Mouse (Mus musculus) embryonic facial prominence, embryonic 13.5 days (tissue): ENCODE measurements around the gene Rem1. TPM values are rescaled to one million over a fixed set of nuclear protein-coding genes. Genes with fewer than 3 reads are reported as not detected.
A peak's percentile ranks its signal among the peaks of the same experiment; 100 is the strongest.

ENCODE experiments used
- ATAC-seq: fragments of 200-750 bp; cut with Nextera tagmentation; 2 replicates; pipeline ENCODE4 v1.8.0; 2017; ENCODE audit warnings: low read depth; ENCODE audit not compliant: insufficient number of reproducible peaks, insufficient read depth, low FRiP score, low TSS enrichment
- H3K27ac ChIP-seq: fragments of 300-500 bp; sonication (generic); 2 replicates; pipeline ENCODE4 v1.5.1; 2015; ENCODE audit warnings: moderate library complexity, mild to moderate bottlenecking, inconsistent platforms
- H3K27me3 ChIP-seq: fragments of 300-500 bp; sonication (generic); 2 replicates; pipeline ENCODE4 v1.6.1; 2015; ENCODE audit warnings: mild to moderate bottlenecking, inconsistent platforms
- H3K36me3 ChIP-seq: fragments of 300-500 bp; sonication (generic); 2 replicates; pipeline ENCODE4 v1.6.1; 2015; ENCODE audit warnings: mild to moderate bottlenecking, inconsistent platforms
- H3K4me1 ChIP-seq: fragments of 300-500 bp; sonication (generic); 2 replicates; pipeline ENCODE4 v1.6.1; 2015; ENCODE audit warnings: inconsistent platforms
- H3K4me2 ChIP-seq: fragments of 300-500 bp; sonication (generic); 2 replicates; pipeline ENCODE4 v1.6.1; 2015; ENCODE audit warnings: moderate library complexity, mild to moderate bottlenecking, inconsistent platforms
- H3K4me3 ChIP-seq: fragments of 300-500 bp; sonication (generic); 2 replicates; pipeline ENCODE4 v1.5.1; 2015; ENCODE audit warnings: mild to moderate bottlenecking, inconsistent platforms
- H3K9ac ChIP-seq: fragments of 300-500 bp; sonication (generic); 2 replicates; pipeline ENCODE4 v1.6.1; 2015; ENCODE audit warnings: mild to moderate bottlenecking, inconsistent platforms
- H3K9me3 ChIP-seq: fragments of 300-500 bp; sonication (generic); 2 replicates; pipeline ENCODE4 v1.6.1; 2016; ENCODE audit warnings: inconsistent platforms
- WGBS: fragments of 180-500 bp; shearing (Covaris S2); methylation state at CpG from one replicate; pipeline ENCODE4 v1.1.7; 2015; ENCODE audit warnings: mixed read lengths; 5-methylcytosine and 5-hydroxymethylcytosine counted together
- polyA plus RNA-seq: library from polyadenylated mRNA; unstranded; fragments of >200 nt; fragmentation: Nextera tagmentation; extraction: Ambion mirVana; gene quantifications from 2 replicates; pipeline ENCODE4 v1.2.1, GENCODE M21; 2015

The Rem1 gene
- polyA plus RNA-seq, 1 experiment from 2014 or later: 1.7 TPM

DNA sequence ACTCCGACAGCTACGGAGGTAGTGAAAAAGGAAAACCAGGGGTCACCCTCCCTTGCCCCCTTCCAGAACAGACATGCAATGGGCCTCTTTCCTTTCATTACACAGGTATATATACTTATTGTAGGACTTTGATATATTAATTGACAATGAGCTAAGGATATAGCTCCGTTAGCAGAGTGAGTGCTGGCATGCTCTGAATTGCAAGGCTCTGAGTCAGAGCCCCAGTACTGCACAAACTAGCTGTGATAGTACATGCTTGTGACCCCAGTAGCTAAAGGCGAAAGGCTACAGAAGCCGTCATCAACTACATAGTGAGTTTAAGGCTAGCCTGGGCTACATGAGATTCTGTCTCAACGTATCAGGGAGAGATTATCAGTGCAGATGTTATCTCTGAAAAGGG, 3.2 kb downstream of the Rem1 start:
- Histone ChIP-seq H3K9me3 (no peaks in the 10 kb centered on the region), H3K9ac (no peak overlapping the region), H3K4me1 (peaks cover 20% of the 10 kb centered on the region), H3K36me3 (no peaks in the 10 kb centered on the region), H3K4me3 (no peak overlapping the region), H3K27me3 (peaks cover 48% of the 10 kb centered on the region), H3K4me2 (no peak overlapping the region), H3K27ac (no peak overlapping the region)
- no peak for ATAC-seq
- 85% methylated on average over 6 of the region's 6 CpGs for WGBS

DNA sequence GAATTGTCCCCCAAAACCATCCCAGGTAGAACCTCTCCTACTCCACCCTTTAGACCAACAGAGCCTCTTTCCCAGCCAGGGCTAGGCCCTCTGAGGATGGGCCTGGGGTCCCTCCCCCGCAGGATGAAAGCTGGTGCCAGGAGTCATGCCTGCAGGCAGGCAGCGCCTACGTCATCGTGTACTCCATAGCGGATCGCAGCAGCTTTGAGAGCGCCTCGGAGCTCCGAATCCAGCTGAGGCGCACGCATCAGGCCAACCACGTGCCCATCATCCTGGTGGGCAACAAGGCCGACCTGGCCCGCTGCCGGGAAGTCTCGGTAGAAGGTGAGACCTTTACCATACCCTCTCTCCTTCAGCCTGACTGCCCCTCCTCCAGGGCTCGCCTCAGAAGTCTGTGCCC, 6.6 kb downstream of the Rem1 start:
- Histone ChIP-seq H3K4me3 (peak overlapping the region; percentile 12; the same call in 1 of the 2 replicates), H3K27me3 (peaks cover 15% of the 10 kb centered on the region), H3K9ac (peak overlapping the region; percentile 46; the same call in 1 of the 2 replicates), H3K9me3 (no peaks in the 10 kb centered on the region), H3K4me2 (peak overlapping the region; percentile 24), H3K4me1 (peaks cover 10% of the 10 kb centered on the region), H3K27ac (no peak overlapping the region), H3K36me3 (no peaks in the 10 kb centered on the region)
- WGBS: 35% methylated on average over 17 of the region's 17 CpGs
- ATAC-seq: no peak

DNA sequence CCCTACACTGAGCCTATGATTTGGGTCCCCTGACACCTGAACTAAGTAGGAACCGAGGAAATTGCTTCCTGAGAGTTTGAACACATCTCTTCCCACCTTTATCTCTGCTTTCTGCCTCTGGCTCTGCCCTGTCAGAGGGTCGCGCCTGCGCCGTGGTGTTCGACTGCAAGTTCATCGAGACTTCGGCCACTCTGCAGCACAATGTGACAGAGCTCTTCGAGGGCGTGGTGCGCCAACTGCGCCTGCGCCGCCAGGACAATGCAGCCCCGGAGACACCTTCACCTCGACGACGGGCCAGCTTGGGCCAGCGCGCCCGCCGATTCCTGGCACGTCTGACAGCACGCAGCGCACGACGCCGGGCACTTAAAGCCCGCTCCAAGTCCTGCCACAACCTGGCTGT, 7.6 kb downstream of the Rem1 start:
- Histone ChIP-seq H3K4me1 (peaks cover 14% of the 10 kb centered on the region), H3K36me3 (no peaks in the 10 kb centered on the region), H3K4me3 (no peak overlapping the region), H3K27ac (no peak overlapping the region), H3K4me2 (no peak overlapping the region), H3K9ac (no peak overlapping the region), H3K27me3 (peaks cover 5% of the 10 kb centered on the region), H3K9me3 (no peaks in the 10 kb centered on the region)
- WGBS: 82% methylated on average over 29 of the region's 29 CpGs
- no peak for ATAC-seq

DNA sequence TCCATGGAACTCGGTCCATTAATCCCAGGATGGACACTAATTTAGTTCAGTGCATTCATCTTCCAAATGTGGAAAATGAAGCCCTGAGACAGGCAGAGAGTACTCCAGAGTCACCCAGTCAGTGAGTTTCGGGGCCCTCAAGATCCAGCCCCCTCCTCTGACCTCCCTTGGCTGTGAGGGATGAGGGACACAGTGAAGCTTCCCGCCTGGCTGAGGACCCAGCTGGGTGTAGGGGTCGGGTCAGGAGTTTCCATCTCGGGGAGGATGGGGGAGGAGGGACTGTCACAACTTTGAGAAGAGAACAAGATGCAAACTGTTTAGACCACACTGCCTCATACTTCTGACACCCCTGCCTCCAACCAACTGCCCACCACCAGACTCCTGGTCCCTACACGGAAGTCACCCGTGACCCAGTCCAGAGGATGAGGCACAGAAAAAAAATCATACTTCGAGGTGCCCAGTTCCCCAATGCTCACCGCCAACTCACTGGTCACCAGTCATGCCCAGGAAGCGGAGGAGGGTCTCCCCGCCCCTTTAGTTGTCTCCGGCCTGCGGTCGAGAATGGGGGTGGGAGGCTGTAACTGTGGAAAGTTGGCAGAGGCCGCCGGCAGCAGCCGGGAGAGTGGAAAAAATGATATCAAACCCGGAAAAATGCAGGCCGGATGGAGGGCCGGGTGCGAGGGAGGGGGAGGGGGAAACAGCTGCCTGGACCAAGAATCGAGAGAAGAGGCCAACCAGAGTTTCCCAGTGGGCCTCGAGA, 9.7 kb downstream of the Rem1 start:
- WGBS: 69% methylated on average over 23 of the region's 23 CpGs
- Histone ChIP-seq H3K4me1 (peaks cover 22% of the 10 kb centered on the region), H3K27me3 (no peaks in the 10 kb centered on the region), H3K4me2 (no peak overlapping the region), H3K36me3 (no peaks in the 10 kb centered on the region), H3K27ac (peak overlapping the region; percentile 49; the same call in 1 of the 2 replicates), H3K9me3 (no peaks in the 10 kb centered on the region), H3K9ac (no peak overlapping the region), H3K4me3 (no peak overlapping the region)
- ATAC-seq: peak; percentile 39; the same call in 1 of the 2 replicates

DNA sequence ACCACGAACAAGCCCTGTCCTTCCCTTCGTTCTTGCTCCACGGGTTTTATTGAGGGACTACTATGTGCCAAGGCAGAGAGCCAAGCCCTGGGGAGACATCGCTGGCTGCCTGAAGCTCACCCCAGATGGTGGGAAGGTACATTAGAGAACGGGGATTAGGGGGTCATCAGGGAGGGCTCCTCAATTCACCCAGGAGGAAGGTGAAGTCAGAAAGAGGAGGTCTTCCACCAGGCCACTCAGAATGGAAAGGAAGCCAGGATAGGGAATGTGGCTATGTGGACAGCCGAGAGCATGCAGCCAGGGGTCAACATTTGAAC, 10.2 kb downstream of the Rem1 start:
- H3K9ac ChIP-seq: no peak overlapping the region
- no peaks in the 10 kb centered on the region for H3K9me3 ChIP-seq
- H3K4me1 ChIP-seq: peaks cover 22% of the 10 kb centered on the region
- no peaks in the 10 kb centered on the region for H3K36me3 ChIP-seq
- ATAC-seq: no peak
- H3K4me3 ChIP-seq: no peak overlapping the region
- peak overlapping the region; percentile 49; the same call in 1 of the 2 replicates for H3K27ac ChIP-seq
- no peak overlapping the region for H3K4me2 ChIP-seq
- WGBS: 82% methylated on average over 6 of the region's 6 CpGs
- no peaks in the 10 kb centered on the region for H3K27me3 ChIP-seq

DNA sequence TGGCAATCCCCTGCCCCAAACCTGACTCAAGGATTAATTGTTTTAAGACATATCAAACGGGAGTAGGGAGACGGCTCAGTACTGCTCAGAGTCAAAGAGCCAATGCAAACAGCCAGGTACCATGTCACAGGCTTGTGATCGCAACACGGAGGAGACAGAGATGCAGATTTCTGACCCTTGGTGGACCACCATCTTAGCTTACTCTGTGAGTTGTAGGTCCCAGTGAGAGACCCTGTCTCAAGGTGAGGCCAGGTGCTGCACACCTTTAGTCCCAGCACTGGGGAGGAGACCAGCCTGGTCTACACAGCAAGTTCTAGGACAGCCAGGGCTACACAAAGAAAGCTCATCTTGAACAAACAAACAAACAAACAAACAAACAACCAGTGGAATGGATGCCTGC, 10.6 kb downstream of the Rem1 start:
- no peak overlapping the region for H3K27ac ChIP-seq
- H3K36me3 ChIP-seq: no peaks in the 10 kb centered on the region
- H3K27me3 ChIP-seq: no peaks in the 10 kb centered on the region
- H3K9ac ChIP-seq: no peak overlapping the region
- ATAC-seq: no peak
- peaks cover 21% of the 10 kb centered on the region for H3K4me1 ChIP-seq
- no peak overlapping the region for H3K4me3 ChIP-seq
- no peak overlapping the region for H3K4me2 ChIP-seq
- no peaks in the 10 kb centered on the region for H3K9me3 ChIP-seq
- 83% methylated on average over 4 of the region's 4 CpGs for WGBS

DNA sequence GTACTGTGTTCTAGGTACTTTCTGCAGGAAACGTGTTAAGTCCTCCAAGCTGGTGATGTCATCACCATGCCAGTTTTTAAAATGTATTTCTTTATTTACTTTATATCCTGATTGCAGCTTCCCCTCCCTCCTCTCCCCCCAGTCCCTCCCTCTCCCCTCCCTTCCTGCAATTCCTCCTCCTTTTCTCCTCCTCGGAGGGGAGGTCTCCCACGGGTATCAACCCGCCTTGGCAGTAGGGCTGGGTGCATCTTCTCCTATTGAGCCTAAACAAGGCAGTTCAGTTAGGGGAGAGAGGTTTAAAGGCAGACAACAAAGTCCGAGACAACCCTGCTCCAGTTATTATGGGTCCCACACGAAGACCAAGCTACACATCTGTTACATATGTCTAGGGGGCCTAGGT, 12.1 kb downstream of the Rem1 start:
- Histone ChIP-seq H3K9me3 (no peaks in the 10 kb centered on the region), H3K4me3 (no peak overlapping the region), H3K9ac (no peak overlapping the region), H3K27ac (no peak overlapping the region), H3K36me3 (no peaks in the 10 kb centered on the region), H3K4me1 (peaks cover 15% of the 10 kb centered on the region), H3K27me3 (no peaks in the 10 kb centered on the region), H3K4me2 (no peak overlapping the region)
- no peak for ATAC-seq
- 49% methylated on average over 6 of the region's 6 CpGs for WGBS

DNA sequence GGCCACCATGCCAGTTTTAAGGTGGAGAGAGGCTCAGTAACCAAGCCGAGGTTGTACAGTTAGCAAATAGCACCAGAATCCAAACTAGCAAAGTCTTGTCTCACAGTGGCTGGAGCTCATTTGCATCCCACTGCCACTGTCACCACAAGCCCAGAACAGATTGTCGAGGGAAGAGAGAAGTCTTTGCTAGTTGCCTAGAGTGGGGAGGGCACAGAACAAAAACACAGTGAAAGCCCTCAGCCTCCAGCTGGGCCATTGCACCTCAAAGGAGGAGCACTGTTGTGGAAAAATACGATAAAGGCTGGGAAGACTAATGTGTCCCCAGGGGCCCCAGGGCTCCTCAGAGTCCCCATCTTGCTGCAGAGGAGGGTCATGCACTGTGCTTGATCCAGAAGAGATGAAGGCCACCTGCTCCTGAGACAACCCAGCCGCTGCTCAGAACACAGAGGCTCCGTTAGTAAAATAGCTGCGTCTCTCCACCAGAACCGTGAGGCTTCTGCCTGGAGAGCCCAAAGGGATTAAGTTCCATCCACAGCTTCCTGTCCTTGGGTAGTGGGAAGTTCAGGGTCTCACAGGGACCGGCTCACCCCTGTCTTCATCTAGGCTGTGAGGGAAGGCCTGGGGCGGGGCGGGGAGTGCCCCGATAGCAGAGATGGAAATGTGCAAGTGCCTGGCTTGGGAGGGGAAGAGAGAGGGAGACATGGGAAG, 12.8 kb downstream of the Rem1 start:
- no peaks in the 10 kb centered on the region for H3K27me3 ChIP-seq
- H3K4me2 ChIP-seq: no peak overlapping the region
- no peak overlapping the region for H3K4me3 ChIP-seq
- 25% methylated on average over 11 of the region's 11 CpGs for WGBS
- no peak for ATAC-seq
- H3K9me3 ChIP-seq: no peaks in the 10 kb centered on the region
- peaks cover 15% of the 10 kb centered on the region for H3K4me1 ChIP-seq
- peak overlapping the region; percentile 17; the same call in 1 of the 2 replicates for H3K9ac ChIP-seq
- H3K27ac ChIP-seq: peak overlapping the region; percentile 22; the same call in 1 of the 2 replicates
- no peaks in the 10 kb centered on the region for H3K36me3 ChIP-seq

DNA sequence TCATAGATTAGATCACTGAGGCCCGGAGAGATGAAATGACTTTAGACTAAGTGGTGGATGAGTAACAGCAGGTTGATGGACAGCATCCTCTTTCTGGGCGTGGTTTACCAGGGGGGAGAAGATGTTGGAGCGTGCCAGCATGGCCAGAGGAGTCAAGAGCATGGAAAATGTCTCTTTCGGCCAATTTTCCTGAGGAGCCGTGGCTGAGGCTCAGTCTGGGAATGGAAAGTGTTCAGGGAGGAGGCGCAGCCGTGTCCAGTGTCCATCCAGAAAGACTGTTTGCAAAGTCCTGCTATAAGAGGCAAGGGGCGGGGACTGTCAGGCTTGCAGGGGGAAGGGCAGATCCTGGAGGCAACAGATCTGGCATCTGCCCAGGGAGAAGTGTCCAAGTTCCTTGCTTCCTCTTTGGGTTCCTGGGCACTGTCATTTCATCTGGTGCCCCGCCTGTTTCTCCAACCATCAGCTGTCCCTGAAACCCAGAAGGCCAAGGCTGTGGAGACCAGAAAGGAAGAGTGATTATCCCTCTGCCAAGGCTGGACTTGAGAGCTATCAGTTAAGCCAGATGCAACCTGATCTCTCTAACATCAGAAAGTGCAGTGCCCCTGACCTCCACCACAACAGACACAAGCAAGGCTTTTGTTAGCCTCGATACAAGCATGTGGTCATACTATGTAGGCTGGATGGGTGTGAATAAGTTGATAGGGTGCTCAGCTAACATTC, 26.3 kb downstream of the Rem1 start:
- H3K9ac ChIP-seq: no peak overlapping the region
- no peaks in the 10 kb centered on the region for H3K36me3 ChIP-seq
- no peak overlapping the region for H3K27ac ChIP-seq
- 0 out of 2 replicates have a peak, but pooled peaks cover 5% of the 10 kb centered on the region for H3K4me1 ChIP-seq
- no peaks in the 10 kb centered on the region for H3K27me3 ChIP-seq
- ATAC-seq: no peak
- no peaks in the 10 kb centered on the region for H3K9me3 ChIP-seq
- H3K4me3 ChIP-seq: no peak overlapping the region
- H3K4me2 ChIP-seq: no peak overlapping the region
- 67% methylated on average over 10 of the region's 10 CpGs for WGBS

DNA sequence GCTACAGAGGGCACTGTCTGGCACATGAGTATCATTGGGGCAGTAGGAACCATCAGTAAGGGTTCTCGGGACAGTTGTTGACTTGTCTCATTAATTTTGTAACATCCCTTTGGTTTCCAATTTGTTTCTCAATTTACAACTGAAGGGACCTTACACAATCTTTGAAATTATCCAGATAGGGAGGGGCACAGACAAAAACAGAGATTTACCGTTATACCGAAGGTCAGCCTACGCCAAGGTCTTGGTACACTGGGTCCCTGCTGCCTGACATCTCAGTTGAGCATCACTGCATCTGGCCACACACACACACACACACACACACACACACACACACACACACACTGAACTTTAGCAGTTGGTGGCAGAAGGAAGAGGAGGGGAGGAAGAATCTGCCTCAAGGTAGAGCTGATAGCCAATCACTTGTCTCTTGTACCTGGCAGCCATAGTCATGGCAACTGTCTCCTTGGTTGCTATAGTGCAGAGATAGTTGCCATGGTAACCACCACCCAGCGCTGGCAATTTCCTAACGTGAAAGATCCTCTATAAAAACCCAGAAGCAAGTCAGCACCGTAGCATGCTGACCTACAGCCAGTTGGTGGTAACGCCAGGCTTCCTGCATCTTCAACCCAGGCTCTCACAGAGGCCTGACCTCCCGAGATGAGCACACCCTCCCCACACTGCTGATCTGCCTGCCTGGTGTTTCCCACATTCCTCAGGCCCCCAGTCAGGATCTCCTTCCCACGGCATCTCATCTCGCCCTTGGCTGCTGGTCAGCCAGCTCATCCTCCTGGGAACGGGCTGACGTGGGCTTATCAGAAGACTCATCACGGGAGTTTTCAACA, 27.3 kb downstream of the Rem1 start:
- 0 out of 2 replicates have a peak, but pooled peaks cover 5% of the 10 kb centered on the region for H3K4me1 ChIP-seq
- no peak for ATAC-seq
- H3K27me3 ChIP-seq: no peaks in the 10 kb centered on the region
- 51% methylated on average over 14 of the region's 14 CpGs for WGBS
- H3K9ac ChIP-seq: no peak overlapping the region
- H3K36me3 ChIP-seq: no peaks in the 10 kb centered on the region
- no peak overlapping the region for H3K4me2 ChIP-seq
- H3K27ac ChIP-seq: no peak overlapping the region
- no peak overlapping the region for H3K4me3 ChIP-seq
- no peaks in the 10 kb centered on the region for H3K9me3 ChIP-seq

DNA sequence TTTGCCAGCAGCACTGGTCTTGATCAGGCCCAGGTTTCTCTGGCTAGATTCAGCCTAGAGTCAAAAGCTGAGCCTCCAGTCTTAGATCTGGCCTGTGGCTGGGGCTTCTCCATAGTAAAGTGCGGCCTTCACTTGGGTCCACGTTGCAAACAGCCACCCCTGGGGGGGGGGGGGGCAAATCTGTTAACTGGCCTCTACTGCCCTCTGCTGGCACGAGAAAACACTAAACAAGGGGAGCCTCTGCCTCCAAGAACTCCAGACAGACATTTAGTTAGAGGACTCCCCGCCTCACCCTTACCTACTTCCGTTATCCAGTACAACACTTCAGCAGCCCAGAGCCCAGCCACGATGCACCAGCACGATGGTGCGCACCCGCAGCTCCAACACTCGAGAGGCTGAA, 30.6 kb downstream of the Rem1 start:
- Histone ChIP-seq H3K27ac (no peak overlapping the region), H3K4me3 (no peak overlapping the region), H3K27me3 (no peaks in the 10 kb centered on the region), H3K4me2 (no peak overlapping the region), H3K9me3 (no peaks in the 10 kb centered on the region), H3K9ac (no peak overlapping the region), H3K4me1 (0 out of 2 replicates have a peak, but pooled peaks cover 5% of the 10 kb centered on the region), H3K36me3 (no peaks in the 10 kb centered on the region)
- ATAC-seq: no peak
- WGBS: 67% methylated on average over 10 of the region's 10 CpGs
